Mouse (Mus musculus) brain, embryonic 18.5 days (tissue): ENCODE data around the gene Ubap2l.

Experiments used
- DNase-seq: peaks from one replicate; pipeline ENCODE4 v3.0.0-alpha.2; 2012; ENCODE audit warnings: low read depth, low spot score

Ubap2l gene

DNA sequence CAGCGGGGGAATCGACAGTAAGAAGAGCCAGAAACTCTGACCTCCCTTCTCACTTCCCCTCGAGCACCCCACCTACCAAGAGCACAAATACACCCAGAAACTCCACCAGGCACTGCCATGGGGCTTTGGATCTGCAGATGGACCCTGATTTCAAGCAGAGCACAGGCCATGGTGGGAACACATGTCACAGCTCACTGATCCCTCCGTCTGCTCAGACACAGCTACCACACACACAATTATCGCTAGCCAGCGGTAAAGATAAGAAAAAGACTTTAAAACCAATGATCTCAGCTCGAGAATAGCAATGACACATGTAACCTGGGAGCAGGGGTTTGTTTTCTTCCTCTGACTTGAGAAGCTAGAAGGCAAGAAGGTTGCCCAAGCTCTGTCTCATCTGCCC is 83.9 kb downstream of the Ubap2l start:
- no peak for DNase-seq

DNA sequence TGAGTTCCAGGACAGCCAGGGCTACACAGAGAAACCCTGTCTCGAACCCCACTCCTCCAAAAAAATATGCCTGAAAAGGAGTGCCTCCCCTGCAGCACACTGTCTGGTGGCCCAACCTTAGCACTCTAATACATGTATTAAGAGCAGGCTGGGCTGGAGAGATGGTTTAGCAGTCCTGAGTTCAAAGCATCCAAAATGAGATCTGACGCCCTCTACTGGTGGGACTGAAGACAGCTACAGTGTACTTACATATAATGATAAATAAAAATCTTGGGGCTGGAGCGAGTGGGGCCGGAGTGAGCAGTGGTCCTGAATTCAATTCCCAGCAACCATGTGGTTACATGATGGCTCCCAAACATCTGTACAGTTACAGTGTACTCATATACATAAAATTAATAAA is 85.5 kb downstream of the Ubap2l start:
- DNase-seq = no peak

DNA sequence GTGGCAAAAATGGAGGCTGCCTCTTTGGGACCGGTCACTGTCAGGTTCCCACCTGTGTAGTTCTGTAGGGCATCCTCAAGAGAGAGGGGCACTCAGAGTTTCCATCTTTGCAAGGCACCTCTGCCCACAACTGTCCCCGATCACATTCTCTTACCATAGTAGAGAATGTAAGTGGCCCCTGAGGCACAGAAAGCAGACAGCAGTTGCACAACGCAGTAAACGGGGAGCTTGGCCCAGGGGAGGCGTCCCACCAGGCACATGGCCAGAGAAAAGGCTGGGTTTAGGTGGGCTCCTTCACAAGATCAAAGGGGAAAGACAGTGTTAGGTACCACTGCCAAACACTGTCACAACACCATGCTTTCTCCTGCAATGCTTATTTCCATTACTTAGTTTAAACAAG is 86.5 kb downstream of the Ubap2l start:
- DNase-seq = no peak

DNA sequence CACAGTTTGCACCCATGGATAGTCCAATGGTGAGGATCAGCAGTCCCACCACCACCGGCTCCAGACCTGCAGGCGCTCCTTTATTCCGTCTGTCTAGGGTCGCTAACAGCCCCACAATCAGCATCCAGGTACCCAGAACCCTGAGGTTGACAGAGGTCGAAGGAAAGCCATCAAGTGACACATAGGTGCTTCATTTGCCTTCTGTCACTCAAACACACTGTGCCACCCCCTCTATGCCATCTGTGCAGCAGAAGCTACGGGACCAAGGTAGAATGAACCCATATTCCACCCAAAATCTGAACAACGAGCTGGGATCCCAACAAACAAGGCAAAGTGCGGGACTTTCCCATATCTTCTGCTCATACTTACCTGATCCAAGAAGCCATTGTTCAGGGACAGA is 86.9 kb downstream of the Ubap2l start:
- no peak for DNase-seq

DNA sequence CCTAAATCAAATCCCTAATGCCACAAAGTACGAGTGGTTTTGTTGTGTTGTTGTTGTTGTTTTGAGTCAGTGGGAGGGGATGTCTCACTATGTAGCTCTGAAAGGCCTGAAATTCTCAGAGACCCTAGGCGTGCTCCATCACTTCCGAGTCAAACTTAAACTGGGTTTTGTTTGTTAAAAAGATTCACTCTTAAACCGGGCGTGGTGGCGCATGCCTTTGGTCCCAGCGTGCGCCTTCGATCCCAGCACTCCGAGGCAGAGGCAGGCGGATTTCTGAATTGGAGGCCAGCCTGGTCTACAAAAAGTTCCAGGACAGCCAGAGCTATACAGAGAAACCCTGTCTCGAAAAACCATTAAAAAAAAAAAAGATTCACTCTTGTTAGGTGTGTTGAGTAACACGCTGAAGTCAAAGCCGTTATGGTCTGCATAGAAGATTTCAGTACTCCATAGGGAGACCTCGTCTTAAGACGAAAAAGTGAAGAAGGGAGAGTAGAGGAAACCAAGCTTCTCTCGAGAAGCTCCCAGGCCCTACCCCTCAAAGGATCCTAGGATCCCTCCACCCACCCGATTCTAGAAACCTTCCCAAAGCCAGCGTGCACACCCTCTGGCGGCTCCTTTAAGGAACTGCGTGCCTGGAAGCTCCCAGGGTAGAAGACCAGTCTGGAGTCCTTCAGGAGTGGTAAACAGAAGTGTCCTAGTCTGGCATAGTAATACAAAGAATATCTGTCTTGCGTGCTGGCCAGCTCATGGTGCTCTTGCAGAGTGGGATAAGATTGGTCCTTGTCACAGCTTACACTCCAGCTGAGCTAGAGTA is 88.3 kb downstream of the Ubap2l start:
- no peak for DNase-seq

DNA sequence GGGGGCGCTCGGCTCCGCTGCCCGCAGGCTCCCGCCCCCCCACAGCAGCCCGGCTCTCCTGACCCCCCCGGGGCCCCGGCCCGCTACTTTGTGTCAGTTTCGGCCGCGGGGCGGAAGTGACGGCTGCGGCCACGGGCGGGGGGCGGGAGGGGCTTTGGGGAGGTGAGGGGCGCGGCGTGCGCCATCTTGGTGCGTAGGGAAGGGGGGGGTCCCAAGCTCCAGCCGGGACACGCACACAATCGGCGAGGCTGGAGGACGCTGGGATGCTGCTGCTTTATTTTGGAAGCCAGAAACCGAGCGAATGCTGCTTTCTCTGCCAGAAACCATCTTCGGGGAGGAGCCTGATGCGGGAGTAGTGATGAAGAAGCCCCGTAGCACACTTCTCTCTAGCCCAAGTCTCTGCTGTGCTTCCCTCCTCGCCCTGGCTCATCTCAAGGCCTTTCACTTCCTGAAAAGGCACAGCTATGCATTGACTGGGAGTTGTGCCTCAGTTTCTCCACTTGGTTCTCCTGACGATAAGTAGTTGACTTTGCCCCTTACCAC is 89.1 kb downstream of the Ubap2l start, which contains the start of gene Atp8b2:
Gene Atp8b2, minus strand, starts transcription at position 288 of the 543 bp plus-strand sequence.
- peak; percentile 67 for DNase-seq

DNA sequence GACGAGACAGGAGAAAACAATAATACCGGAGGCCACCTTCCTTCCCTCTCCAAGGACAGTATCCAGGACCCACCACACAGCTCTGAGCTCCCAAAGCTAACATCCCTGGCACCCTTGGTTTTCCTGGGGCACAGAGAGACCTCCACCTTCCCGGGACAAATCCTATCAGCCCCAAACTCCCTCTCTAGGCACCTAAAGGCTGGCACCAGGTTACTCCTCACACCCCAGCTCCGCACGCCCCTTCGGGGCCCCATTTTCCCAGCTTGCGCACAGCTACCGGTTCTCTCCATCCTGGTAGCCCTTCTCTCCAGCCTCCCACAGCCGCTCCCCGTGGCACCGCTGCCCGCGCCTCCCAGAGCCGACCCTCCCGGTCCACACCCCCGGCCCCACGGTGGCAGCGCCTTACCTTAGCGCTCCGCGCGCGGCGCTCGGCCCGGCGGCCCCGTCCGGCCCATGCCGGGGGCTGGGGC is 89.6 kb downstream of the Ubap2l start:
- DNase-seq = no peak

DNA sequence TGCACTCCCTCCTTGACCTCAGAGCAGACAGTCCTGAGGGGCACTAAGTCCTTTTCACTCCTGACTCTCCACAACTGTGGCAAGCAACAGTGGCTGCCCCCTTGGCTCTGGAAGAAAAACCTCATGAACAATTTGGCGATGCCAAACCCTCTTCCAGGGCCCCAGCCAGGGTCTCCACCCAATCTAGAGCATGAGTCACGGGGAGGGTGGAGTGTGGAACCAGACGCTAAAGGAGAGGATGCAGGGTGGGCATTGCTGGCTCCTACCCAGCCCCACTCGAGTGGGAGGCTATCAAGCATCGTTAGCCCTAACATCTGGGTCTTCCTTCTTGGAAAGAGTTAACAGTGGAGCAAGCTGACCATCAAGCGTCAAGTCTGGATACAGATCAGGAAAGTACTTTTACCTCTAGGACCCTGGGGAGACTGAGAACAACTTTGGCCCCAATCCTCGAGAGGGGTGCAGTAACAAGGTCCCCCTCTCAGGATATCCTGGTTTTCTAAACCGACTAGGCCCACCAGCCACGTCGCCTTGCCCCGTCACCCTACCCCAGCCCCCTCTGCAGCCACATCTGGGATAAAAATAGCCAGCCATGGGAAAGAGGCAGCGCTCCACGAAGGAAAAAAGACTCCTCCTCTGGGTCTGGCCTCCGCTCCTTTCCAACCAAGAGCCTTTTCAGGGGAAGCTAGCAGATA is 90.2 kb downstream of the Ubap2l start:
- no peak for DNase-seq

DNA sequence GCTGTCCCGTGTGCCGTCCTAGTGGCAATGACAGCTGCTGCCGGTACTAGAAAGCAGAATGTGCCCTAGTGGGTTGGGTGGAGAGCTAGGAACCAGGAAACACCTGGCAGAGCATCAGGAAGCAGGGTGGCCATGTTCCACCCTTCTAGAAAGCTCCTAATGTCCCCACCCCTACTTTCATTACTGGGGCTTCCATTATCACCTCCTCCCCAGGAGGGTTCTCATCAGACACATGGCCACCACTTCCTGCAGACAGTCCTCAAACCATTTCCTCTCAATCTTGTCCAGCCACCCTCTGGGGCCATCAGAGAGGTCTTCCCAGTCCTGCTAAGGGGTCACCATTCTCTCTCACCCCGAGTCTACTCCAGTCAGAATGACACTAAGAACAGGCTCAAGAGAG is 91.0 kb downstream of the Ubap2l start:
- DNase-seq = no peak

DNA sequence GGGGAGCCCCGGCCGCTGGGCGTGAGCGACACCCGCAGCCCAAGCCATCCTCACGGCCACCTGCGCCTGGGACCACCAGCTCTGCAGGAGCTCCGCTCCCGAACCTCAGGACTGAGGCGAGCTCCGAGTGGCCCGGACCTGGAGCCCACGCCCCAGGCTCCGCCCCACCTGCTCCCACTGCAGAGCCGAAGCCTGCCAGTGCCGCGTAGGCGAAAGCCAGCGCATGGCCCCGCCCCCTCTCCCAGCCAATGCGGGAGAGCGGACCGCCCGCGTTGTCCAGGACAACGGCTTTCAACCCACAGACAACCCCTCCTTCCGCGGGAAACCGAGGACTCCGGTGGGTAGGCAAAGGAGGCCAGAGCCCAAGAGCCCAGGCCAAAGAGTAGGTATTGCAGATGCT is 92.0 kb downstream of the Ubap2l start:
- DNase-seq = peak; percentile 82

DNA sequence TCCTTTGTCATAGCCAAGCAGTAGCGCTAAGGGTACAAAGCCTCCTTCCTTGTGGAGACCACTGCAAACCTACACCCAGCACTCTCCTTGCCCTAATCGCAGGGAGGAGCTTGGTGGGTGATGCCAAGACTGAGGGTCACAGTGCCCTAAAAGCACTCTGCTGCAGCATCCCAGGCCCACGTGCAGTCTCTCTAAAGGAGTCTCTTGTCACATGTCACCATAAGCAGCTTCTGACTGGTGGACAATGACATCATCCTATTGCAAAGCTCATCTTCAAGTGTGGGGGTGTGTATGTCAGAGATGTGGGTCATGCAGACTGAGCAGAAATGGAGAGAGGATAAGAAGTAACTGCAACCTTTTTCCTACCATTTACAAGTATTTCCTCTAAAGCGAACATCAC is 93.0 kb downstream of the Ubap2l start:
- DNase-seq = no peak

DNA sequence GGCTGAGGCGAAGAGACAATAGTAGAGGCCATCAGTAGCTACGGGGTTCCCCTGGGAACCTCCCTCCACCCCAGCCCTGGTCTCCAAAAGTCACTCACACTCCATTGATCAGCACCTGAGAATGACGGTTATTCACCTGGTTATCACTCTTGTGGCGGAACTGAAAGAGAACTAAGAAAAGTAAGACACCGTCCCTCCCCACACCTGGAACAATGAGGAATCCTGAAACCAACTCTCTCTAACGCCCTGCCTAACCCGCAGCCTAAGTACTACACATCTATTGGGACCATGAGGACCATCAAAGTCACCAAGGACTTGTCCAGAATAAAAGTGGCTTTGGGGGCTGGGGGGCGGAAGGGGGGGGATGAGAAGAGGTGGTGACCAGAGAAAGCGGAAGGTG is 94.5 kb downstream of the Ubap2l start:
- no peak for DNase-seq

DNA sequence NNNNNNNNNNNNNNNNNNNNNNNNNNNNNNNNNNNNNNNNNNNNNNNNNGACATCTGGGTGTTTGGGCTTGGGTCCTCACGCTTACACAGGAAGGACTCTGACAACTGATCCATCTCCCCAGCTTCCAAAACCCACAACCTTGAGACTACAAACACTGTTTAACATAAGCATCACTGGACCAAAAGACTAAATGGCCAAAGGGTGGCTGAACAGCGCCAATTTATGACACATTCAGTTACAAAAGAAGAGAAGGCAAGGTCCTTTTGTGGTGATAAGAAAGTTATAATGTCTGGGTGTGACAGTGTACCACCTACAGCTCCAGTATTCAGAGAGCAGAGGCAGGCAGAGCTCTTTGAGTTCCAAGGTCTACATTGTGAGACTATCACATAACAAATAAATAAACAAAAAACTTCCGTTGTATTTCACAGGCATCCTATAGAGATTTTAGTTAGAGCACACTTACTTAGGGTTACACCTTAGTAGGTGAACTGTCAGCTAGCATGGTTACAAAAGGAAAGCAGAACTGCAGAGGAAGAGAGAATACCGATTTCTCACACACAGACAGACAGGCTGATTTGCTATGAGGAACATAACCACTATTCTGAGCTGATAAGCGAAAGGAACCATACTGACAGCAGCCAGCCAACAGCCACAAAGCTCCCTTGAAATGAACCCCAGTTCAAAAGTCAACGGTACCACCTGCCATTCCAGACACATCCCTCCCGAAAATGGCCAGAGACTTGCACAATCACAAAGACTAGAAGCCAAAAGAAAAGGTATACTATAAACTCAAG is 96.1 kb downstream of the Ubap2l start:
- DNase-seq = no peak

DNA sequence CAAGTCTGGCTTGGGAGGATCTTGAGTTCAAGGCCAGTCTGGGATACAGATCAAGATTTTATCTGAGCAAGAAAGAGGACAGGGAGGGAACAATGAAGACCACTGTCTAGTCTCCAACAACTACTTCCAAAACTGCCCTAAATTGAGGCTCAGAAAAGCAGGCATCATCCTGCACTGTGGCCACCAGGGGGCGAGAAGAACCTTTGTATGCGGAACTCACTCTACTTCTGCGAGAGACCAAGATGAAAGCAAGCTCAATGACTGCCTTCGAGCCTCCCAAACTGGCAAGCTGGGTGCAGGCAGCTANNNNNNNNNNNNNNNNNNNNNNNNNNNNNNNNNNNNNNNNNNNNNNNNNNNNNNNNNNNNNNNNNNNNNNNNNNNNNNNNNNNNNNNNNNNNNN is 99.0 kb downstream of the Ubap2l start:
- no peak for DNase-seq
